Comparison of ENCODE assay signal across 8 mouse cellular contexts in the genomic region with DNA sequence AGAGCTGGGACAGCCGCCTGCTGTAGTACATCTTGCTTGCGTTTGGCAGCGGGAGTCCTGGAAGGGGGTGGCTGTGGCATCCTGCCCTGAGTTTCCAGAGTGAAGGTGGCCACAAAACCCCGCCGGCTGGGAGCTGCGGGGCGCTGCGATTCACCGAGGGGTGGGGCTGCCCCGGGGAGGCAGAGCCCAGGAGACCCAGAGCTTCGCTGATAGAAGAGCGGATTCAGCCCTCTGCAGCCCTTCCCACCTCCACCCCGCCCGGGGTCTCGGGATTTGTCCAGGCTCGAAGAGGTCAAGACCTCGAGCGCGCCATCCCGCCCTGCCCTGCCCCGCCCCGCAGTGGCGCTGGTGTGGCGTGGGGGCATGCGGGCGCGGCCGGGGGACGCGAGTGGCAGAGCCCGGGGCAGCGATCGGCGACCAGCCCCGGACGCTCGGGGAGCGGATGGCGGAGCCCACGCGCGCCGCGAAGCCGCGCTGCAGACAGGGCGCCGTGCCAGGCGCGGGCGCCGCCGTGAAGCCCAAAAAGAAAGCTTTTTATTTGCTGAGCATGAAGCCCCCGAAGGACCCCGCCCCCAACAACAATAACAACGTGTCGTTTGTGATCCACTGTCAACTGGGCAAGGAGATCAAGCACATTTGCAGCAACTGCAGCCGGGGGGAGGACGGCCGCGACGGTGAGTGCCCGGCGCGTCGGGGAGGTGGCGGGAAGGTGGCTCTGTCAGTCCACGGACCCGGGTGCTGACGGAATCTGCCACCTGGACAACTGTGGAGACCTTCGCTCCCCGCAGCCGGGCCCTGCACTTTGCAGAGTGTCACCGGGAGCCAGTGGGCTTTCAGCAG.
A peak's percentile ranks its signal among the peaks of the same experiment; 100 is the strongest.
DNase-seq lines count a peak whose midpoint lies in the region; ATAC-seq and TF ChIP-seq lines count a peak whose summit lies in the region.

No protein-coding gene starts in this region.

- H3K4me3 ChIP-seq in ES-Bruce4 (ENCODE audit: low read depth, low read length), result peak overlapping the region; percentile 53
- peak overlapping the region; percentile 61 for H3K4me3 ChIP-seq in forebrain, embryonic 11.5 days (ENCODE audit: low read depth, low read length)
- peak overlapping the region; percentile 68 for H3K4me3 ChIP-seq in layer of hippocampus, adult 2 months
- peak overlapping the region; percentile 62 for H3K4me3 ChIP-seq in lung, adult 2 months (replicated peaks; ENCODE audit: extremely low read depth, low read depth, low read length)

- WGBS in forebrain, embryonic 11.5 days, result under 1% methylated on average over 74 of the region's 74 CpGs
- under 1% methylated on average over 74 of the region's 74 CpGs for WGBS in lung, adult 2 months

- peak overlapping the region; percentile 100 for H3K4me2 ChIP-seq in forebrain, embryonic 11.5 days (ENCODE audit: low read depth, low read length, severe bottlenecking)

- peak; percentile 65 for ATAC-seq in forebrain, embryonic 11.5 days (replicated peaks; ENCODE audit: low FRiP score)

- no peaks in the 10 kb centered on the region for H3K36me3 ChIP-seq in ES-Bruce4 (ENCODE audit: control insufficient read depth, insufficient read depth, low read length, poor library complexity, severe bottlenecking)
- H3K36me3 ChIP-seq in forebrain, embryonic 11.5 days (ENCODE audit: control insufficient read depth, insufficient read depth, low read length), result no peaks in the 10 kb centered on the region

- intact Hi-C loops in heart, postnatal 10 days (cut with DNase I), result no loop called here

- no peak for TF ChIP-seq CTCF in ES-Bruce4 (IDR thresholded peaks at IDR 0.05; ENCODE audit: low read depth, low read length)
- TF ChIP-seq CTCF in brain, embryonic 14.5 days (IDR thresholded peaks at IDR 0.05; ENCODE audit: borderline replicate concordance, extremely low read depth, insufficient read depth, insufficient read length), result no peak
- TF ChIP-seq CTCF in layer of hippocampus, adult 2 months (conservative IDR thresholded peaks at IDR 0.05), result 0 out of 2 replicates have a peak, but pooled peaks have one; percentile 3
- no peak for TF ChIP-seq CTCF in lung, adult 2 months (IDR thresholded peaks at IDR 0.05; ENCODE audit: insufficient read depth, low read length)

- H3K27me3 ChIP-seq in ES-Bruce4 (ENCODE audit: control insufficient read depth, insufficient read depth, low read length, poor library complexity, severe bottlenecking), result no peaks in the 10 kb centered on the region
- peaks cover 4% of the 10 kb centered on the region; the same call in 1 of the 2 replicates for H3K27me3 ChIP-seq in forebrain, embryonic 11.5 days (ENCODE audit: control insufficient read depth, insufficient read depth, low read length)

- H3K9ac ChIP-seq in ES-Bruce4 (ENCODE audit: low read depth, poor library complexity, severe bottlenecking), result peak overlapping the region; percentile 51
- peak overlapping the region; percentile 65 for H3K9ac ChIP-seq in forebrain, embryonic 11.5 days (ENCODE audit: low read length)

- no peak for TF ChIP-seq POLR2A in ES-Bruce4 (IDR thresholded peaks at IDR 0.05; ENCODE audit: insufficient read depth, low read length)
- TF ChIP-seq POLR2A in brain, embryonic 14.5 days (IDR thresholded peaks at IDR 0.05; ENCODE audit: borderline replicate concordance, extremely low read depth, insufficient read depth, insufficient read length, poor library complexity, severe bottlenecking), result no peak
- TF ChIP-seq POLR2A in lung, adult 2 months (IDR thresholded peaks at IDR 0.05; ENCODE audit: borderline replicate concordance, extremely low read depth, low read depth, low read length), result 0 out of 2 replicates have a peak, but pooled peaks have one; percentile 10

- H3K4me1 ChIP-seq in ES-Bruce4 (ENCODE audit: control insufficient read depth, insufficient read depth, low read length), result no peaks in the 10 kb centered on the region
- peaks cover 20% of the 10 kb centered on the region; the same call in 1 of the 2 replicates for H3K4me1 ChIP-seq in forebrain, embryonic 11.5 days (replicated peaks; ENCODE audit: control insufficient read depth, insufficient read depth, low read length)
- H3K4me1 ChIP-seq in lung, adult 2 months (ENCODE audit: control insufficient read depth, insufficient read depth, low read length), result peaks cover 10% of the 10 kb centered on the region; the same call in 1 of the 2 replicates

- DNase-seq in brain, embryonic 14.5 days (ENCODE audit: low read depth), result peak; percentile 64
- peak; percentile 67 for DNase-seq in forebrain, embryonic 11.5 days (ENCODE audit: low spot score)
- peak; percentile 46 to 48 for DNase-seq in heart, postnatal 10 days
- peak; percentile 64 to 71 for DNase-seq in layer of hippocampus, adult 2 months (ENCODE audit: low spot score in 2 of 2)
- DNase-seq in lung, adult 2 months, result peak; percentile 51
- DNase-seq in retina, postnatal 7 days (ENCODE audit: low read depth, low spot score), result peak; percentile 20
- no peak for DNase-seq in spleen, postnatal 14 days (ENCODE audit: low spot score in 2 of 2)

- no peak for TF ChIP-seq EP300 in ES-Bruce4 (IDR thresholded peaks at IDR 0.05; ENCODE audit: insufficient read depth, low read depth, low read length)

- H3K9me3 ChIP-seq in ES-Bruce4 (replicated peaks; ENCODE audit: control insufficient read depth, insufficient read depth, low read length, poor library complexity, severe bottlenecking), result no peaks in the 10 kb centered on the region
- H3K9me3 ChIP-seq in forebrain, embryonic 11.5 days (ENCODE audit: control insufficient read depth, low read length), result no peaks in the 10 kb centered on the region

- H3K27ac ChIP-seq in ES-Bruce4 (ENCODE audit: insufficient read depth, low read length), result no peak overlapping the region
- H3K27ac ChIP-seq in forebrain, embryonic 11.5 days (ENCODE audit: low read depth, low read length), result no peak overlapping the region
- peak overlapping the region; percentile 94 for H3K27ac ChIP-seq in layer of hippocampus, adult 2 months

Comparison
In these comparisons a context has a peak if more than half of its experiments do, and no peak if none do; other contexts are left out.
1. DNase-seq: peak in brain, embryonic 14.5 days (single experiment), forebrain, embryonic 11.5 days (single experiment), heart, postnatal 10 days (2 of 2), layer of hippocampus, adult 2 months (2 of 2), lung, adult 2 months (single experiment) and retina, postnatal 7 days (single experiment); none in spleen, postnatal 14 days (0 of 2).
2. Peak in every context shown above with its lines, with median percentiles within 50 percentile points of each other: H3K4me3 ChIP-seq.